ENCODE assay signal across 18 mouse cellular contexts in genomic region chr16:21226629-21227028, GRCm38 (mm10). TPM values are rescaled to one million over a fixed set of nuclear protein-coding genes. Genes with fewer than 3 reads are reported as not detected.
DNase-seq lines count a peak whose midpoint lies in the region; ATAC-seq and TF ChIP-seq lines count a peak whose summit lies in the region.
"Had no signal": no experiment of that assay in that cellular context is flagged by ENCODE, and none has a peak within 500 bp of the region (broad histone marks: within the 10 kb centered on the region; RNA-seq: fewer than 3 reads in every experiment).

No protein-coding gene starts in this region.

- peak overlapping the region; percentile 37; the same call in 1 of the 2 replicates for H3K27ac ChIP-seq in limb, embryonic 12.5 days
- no peak overlapping the region for H3K27ac ChIP-seq in left cerebral cortex, adult 2 months
- H3K27ac ChIP-seq: forebrain, embryonic 13.5 days; hindbrain, embryonic 10.5 days had no signal

- no peak for ATAC-seq in limb, embryonic 12.5 days (ENCODE audit: insufficient number of reproducible peaks, insufficient read depth, low FRiP score, low TSS enrichment, low read depth)
- ATAC-seq: forebrain, embryonic 13.5 days; hindbrain, embryonic 16.5 days; intestine, embryonic 16.5 days had no signal

- WGBS in limb, embryonic 12.5 days: 64% methylated on average over 6 of the region's 6 CpGs

- TF ChIP-seq CTCF in left cerebral cortex, adult 2 months (IDR thresholded peaks at IDR 0.05): no peak

- intact Hi-C loops in left cerebral cortex, adult 2 months (cut with DNase I): no loop called here
- intact Hi-C loops in heart, postnatal 25 days (cut with DNase I): no loop called here

- peaks cover 33% of the 10 kb centered on the region for H3K36me3 ChIP-seq in limb, embryonic 12.5 days

- H3K4me1 ChIP-seq in limb, embryonic 12.5 days (replicated peaks): peaks cover 37% of the 10 kb centered on the region
- H3K4me1 ChIP-seq: megakaryocyte, embryonic 14.5 days had no signal

- H3K9me3 ChIP-seq in limb, embryonic 12.5 days: no peaks in the 10 kb centered on the region
- H3K9me3 ChIP-seq: forebrain, embryonic 13.5 days; hindbrain, embryonic 10.5 days had no signal

- no peak overlapping the region for H3K4me3 ChIP-seq in limb, embryonic 12.5 days (replicated peaks)
- no peak overlapping the region for H3K4me3 ChIP-seq in left cerebral cortex, adult 2 months
- H3K4me3 ChIP-seq: forebrain, embryonic 13.5 days; hindbrain, embryonic 10.5 days; megakaryocyte, embryonic 14.5 days had no signal

- H3K27me3 ChIP-seq in limb, embryonic 12.5 days: no peaks in the 10 kb centered on the region
- H3K27me3 ChIP-seq: forebrain, embryonic 13.5 days had no signal

- peak; percentile 49 to 65 for DNase-seq in lung, adult 18-20 months
- no peak for DNase-seq in lung, postnatal 25 days (ENCODE audit: low spot score)
- peak; percentile 49 for DNase-seq in 3T3-L1 (ENCODE audit: low read depth, low spot score)
- DNase-seq in brain, adult 2 months (ENCODE audit: low read depth, low spot score): peak; percentile 40
- no peak for DNase-seq in left cerebral cortex, adult 2 months (ENCODE audit: extremely low spot score in 1 of 2, low spot score in 2 of 2)
- DNase-seq in urinary bladder, postnatal 14 days (ENCODE audit: low spot score): no peak
- DNase-seq in heart, postnatal 25 days (ENCODE audit: low spot score): no peak
- DNase-seq: adrenal gland, postnatal 14 days; cerebellum, adult 9-10 months; kidney, postnatal 36 days; layer of hippocampus, postnatal 36 days; midbrain, embryonic 14.5 days had no signal

- no peak overlapping the region for H3K4me2 ChIP-seq in limb, embryonic 12.5 days
- H3K4me2 ChIP-seq: forebrain, embryonic 13.5 days had no signal

- no peak overlapping the region for H3K9ac ChIP-seq in limb, embryonic 12.5 days (replicated peaks)
- H3K9ac ChIP-seq: forebrain, embryonic 13.5 days had no signal

RNA-seq across cellular contexts. Expression of gene Ephb3, which starts 22.1 kb away (rescaled TPM):
- polyA plus RNA-seq in limb, embryonic 12.5 days (2016; fragmentation: Nextera tagmentation; extraction: Ambion mirVana): 55.4 and 62.7 TPM in 2 replicates
- 10 to 100 TPM; 26.8 to 27.3 TPM for total RNA-seq in left cerebral cortex, adult 2 months (2021)
- total RNA-seq in heart, postnatal 25 days (2021): 1 to 10 TPM; 5.4 to 6.2 TPM

Comparison
In these comparisons a context has a peak if more than half of its experiments do, and no peak if none do; other contexts are left out.
1. DNase-seq: peak in lung, adult 18-20 months (2 of 2), 3T3-L1 (single experiment) and brain, adult 2 months (single experiment); none in lung, postnatal 25 days (single experiment), left cerebral cortex, adult 2 months (0 of 2), urinary bladder, postnatal 14 days (single experiment) and heart, postnatal 25 days (single experiment).